Mouse (Mus musculus): ENCODE measurements at regions not wholly inside any gene's neighbourhood (a gene's known extent, or its start where the extent isn't known, plus 50 kb on each side); places are given as distances from the start of the nearest gene placed in this dataset.

DNA sequence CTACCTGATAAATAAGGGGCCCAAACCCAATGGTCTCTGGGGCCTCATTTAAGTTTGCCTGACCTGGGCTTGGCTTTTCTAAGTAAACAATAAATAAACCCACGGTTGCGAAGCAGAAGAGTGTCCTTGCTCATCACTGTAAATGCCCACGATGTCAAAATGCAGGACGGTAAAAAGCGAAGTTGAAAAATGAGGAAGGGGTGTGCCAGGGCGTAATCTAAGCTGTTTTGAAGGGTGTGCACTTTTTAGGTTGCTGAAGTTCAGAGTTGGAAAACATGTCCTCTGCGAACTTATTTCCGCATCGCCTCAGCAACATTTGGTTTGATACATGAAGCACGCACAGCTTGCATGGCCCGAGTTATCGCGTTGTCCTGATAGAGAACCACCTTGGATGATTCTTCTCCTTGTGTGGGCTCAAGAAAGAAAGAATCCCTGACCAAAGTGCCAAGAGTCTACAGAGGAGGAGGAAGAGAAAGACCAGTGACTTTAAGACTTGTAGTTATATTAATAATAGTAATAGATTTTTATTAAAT is 119.0 kb upstream of the Zeb2 start:
- H3K4me3 ChIP-seq: no peak overlapping the region
- no peak overlapping the region for H3K4me2 ChIP-seq (ENCODE audit: low read depth)
- TF ChIP-seq MYOG (IDR thresholded peaks at IDR 0.05; ENCODE audit: control insufficient read depth in 1 of 3, insufficient read depth in 1 of 3, insufficient read length in 2 of 3, low read depth in 2 of 3): no peak
- TF ChIP-seq TCF3 (IDR thresholded peaks at IDR 0.05; ENCODE audit: insufficient read length, low read depth): no peak
- no peak for TF ChIP-seq MAX (IDR thresholded peaks at IDR 0.05; ENCODE audit: low read depth)
- no peak for TF ChIP-seq POLR2A (IDR thresholded peaks at IDR 0.05; ENCODE audit: insufficient read length, low read depth)
- no peak for TF ChIP-seq POLR2AphosphoS2 (IDR thresholded peaks at IDR 0.05; ENCODE audit: insufficient read length, low read depth)
- no peak for TF ChIP-seq E2F4 (IDR thresholded peaks at IDR 0.05; ENCODE audit: insufficient read depth)
- TF ChIP-seq SRF (IDR thresholded peaks at IDR 0.05; ENCODE audit: control insufficient read depth, insufficient read length, low read depth): no peak
- TF ChIP-seq MYOD1 (IDR thresholded peaks at IDR 0.05; ENCODE audit: control insufficient read depth in 1 of 3, insufficient read length in 2 of 3, low read depth in 2 of 3): no peak
- no peak for TF ChIP-seq REST (IDR thresholded peaks at IDR 0.05; ENCODE audit: insufficient read depth, insufficient read length)
- no peak for TF ChIP-seq CEBPB (IDR thresholded peaks at IDR 0.05; ENCODE audit: insufficient read depth, poor library complexity, severe bottlenecking)
- no peak for TF ChIP-seq USF1 (IDR thresholded peaks at IDR 0.05; ENCODE audit: low read depth)
- no peak for TF ChIP-seq TCF12 (IDR thresholded peaks at IDR 0.05; ENCODE audit: insufficient read depth, poor library complexity, severe bottlenecking)
- no peaks in the 10 kb centered on the region for H3K36me3 ChIP-seq (ENCODE audit: control insufficient read depth, insufficient read depth)
- no peaks in the 10 kb centered on the region for H3K79me2 ChIP-seq (ENCODE audit: control insufficient read depth, insufficient read depth)
- H3K27me3 ChIP-seq (ENCODE audit: control insufficient read depth, insufficient read depth, insufficient read length): no peaks in the 10 kb centered on the region
- H3ac ChIP-seq (ENCODE audit: control insufficient read depth, insufficient read length): no peak overlapping the region

DNA sequence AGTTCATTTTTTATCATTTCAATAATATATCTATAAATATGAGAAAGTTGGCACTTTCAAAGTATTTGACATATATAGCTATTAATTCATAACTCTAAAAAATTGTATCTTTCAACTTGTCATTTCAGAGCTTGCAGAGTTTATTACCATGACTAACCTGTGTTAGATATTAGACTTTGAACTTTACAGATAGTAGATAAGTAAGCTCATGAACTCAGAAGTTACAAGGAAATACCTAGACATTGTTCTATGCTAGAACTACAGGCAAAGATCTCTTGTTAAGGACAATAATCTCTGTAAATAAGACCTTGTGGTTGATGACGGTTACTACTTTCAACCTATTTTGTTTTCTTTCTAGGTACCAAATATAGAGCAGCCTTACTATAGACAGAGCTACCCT is 117.0 kb upstream of the Zeb2 start:
- no peak overlapping the region for H3K4me3 ChIP-seq
- TF ChIP-seq MAX (IDR thresholded peaks at IDR 0.05; ENCODE audit: low read depth) (no peak), E2F4 (IDR thresholded peaks at IDR 0.05; ENCODE audit: insufficient read depth) (no peak), REST (IDR thresholded peaks at IDR 0.05; ENCODE audit: insufficient read depth, insufficient read length) (no peak), MYOD1 (IDR thresholded peaks at IDR 0.05; ENCODE audit: control insufficient read depth in 1 of 3, insufficient read length in 2 of 3, low read depth in 2 of 3) (no peak), MYOG (IDR thresholded peaks at IDR 0.05; ENCODE audit: control insufficient read depth in 1 of 3, insufficient read depth in 1 of 3, insufficient read length in 2 of 3, low read depth in 2 of 3) (no peak), TCF12 (IDR thresholded peaks at IDR 0.05; ENCODE audit: insufficient read depth, poor library complexity, severe bottlenecking) (no peak), POLR2AphosphoS2 (IDR thresholded peaks at IDR 0.05; ENCODE audit: insufficient read length, low read depth) (no peak), SRF (IDR thresholded peaks at IDR 0.05; ENCODE audit: control insufficient read depth, insufficient read length, low read depth) (no peak), TCF3 (IDR thresholded peaks at IDR 0.05; ENCODE audit: insufficient read length, low read depth) (no peak), USF1 (IDR thresholded peaks at IDR 0.05; ENCODE audit: low read depth) (no peak), CEBPB (IDR thresholded peaks at IDR 0.05; ENCODE audit: insufficient read depth, poor library complexity, severe bottlenecking) (no peak), POLR2A (IDR thresholded peaks at IDR 0.05; ENCODE audit: insufficient read length, low read depth) (no peak)
- H3K36me3 ChIP-seq (ENCODE audit: control insufficient read depth, insufficient read depth): no peaks in the 10 kb centered on the region
- no peak overlapping the region for H3K4me2 ChIP-seq (ENCODE audit: low read depth)
- H3ac ChIP-seq (ENCODE audit: control insufficient read depth, insufficient read length): no peak overlapping the region
- H3K79me2 ChIP-seq (ENCODE audit: control insufficient read depth, insufficient read depth): no peaks in the 10 kb centered on the region
- no peaks in the 10 kb centered on the region for H3K27me3 ChIP-seq (ENCODE audit: control insufficient read depth, insufficient read depth, insufficient read length)

DNA sequence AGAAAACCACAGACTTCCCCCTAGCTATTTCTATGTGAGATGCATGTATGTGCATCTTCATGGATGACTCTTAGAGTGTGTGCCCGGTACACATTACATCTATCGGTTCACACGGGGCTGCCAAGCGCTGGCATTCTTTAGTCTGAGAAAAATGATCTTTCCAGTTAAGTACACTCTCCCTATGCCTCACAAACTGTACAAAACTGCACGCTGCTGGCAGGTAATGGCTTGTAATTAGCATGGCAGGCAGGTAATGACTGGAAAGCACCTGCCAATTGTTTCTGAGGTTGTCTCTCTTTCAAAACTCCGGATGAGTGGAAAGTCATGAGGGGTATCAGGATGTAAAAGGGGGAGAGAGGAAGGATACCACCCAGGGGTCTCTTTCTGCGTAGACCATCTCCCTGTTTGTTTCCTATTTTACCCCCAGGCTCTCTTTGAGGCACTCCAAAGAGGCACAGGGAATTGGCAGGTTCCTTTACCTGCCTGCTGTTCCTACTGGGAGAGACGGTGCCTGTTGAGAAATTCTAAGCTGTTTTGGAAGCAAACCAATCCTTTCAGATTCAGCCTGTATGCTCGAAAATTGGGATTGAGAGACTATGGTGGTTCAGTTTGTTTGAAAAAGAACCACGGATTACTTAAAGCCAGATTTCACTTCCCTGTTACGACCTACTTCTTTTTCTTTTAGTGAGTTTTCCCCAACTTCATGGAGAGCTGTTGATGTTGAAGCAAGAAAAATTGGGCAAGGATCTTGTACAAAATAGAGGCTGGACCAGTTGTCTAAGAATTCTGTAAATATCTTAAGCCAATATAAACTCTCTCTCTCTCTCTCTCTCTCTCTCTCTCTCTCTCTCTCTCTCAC is 113.4 kb upstream of the Zeb2 start:
- Histone ChIP-seq H3K4me2 (ENCODE audit: low read depth) (no peak overlapping the region), H3ac (ENCODE audit: control insufficient read depth, insufficient read length) (no peak overlapping the region), H3K27me3 (ENCODE audit: control insufficient read depth, insufficient read depth, insufficient read length) (no peaks in the 10 kb centered on the region), H3K36me3 (ENCODE audit: control insufficient read depth, insufficient read depth) (no peaks in the 10 kb centered on the region), H3K79me2 (ENCODE audit: control insufficient read depth, insufficient read depth) (no peaks in the 10 kb centered on the region), H3K4me3 (no peak overlapping the region)
- TF ChIP-seq TCF3 (IDR thresholded peaks at IDR 0.05; ENCODE audit: insufficient read length, low read depth) (no peak), MAX (IDR thresholded peaks at IDR 0.05; ENCODE audit: low read depth) (no peak), SRF (IDR thresholded peaks at IDR 0.05; ENCODE audit: control insufficient read depth, insufficient read length, low read depth) (no peak), USF1 (IDR thresholded peaks at IDR 0.05; ENCODE audit: low read depth) (no peak), POLR2A (IDR thresholded peaks at IDR 0.05; ENCODE audit: insufficient read length, low read depth) (no peak), E2F4 (IDR thresholded peaks at IDR 0.05; ENCODE audit: insufficient read depth) (no peak), CEBPB (IDR thresholded peaks at IDR 0.05; ENCODE audit: insufficient read depth, poor library complexity, severe bottlenecking) (no peak), POLR2AphosphoS2 (IDR thresholded peaks at IDR 0.05; ENCODE audit: insufficient read length, low read depth) (no peak), MYOD1 (IDR thresholded peaks at IDR 0.05; ENCODE audit: control insufficient read depth in 1 of 3, insufficient read length in 2 of 3, low read depth in 2 of 3) (no peak), TCF12 (IDR thresholded peaks at IDR 0.05; ENCODE audit: insufficient read depth, poor library complexity, severe bottlenecking) (no peak), MYOG (IDR thresholded peaks at IDR 0.05; ENCODE audit: control insufficient read depth in 1 of 3, insufficient read depth in 1 of 3, insufficient read length in 2 of 3, low read depth in 2 of 3) (no peak), REST (IDR thresholded peaks at IDR 0.05; ENCODE audit: insufficient read depth, insufficient read length) (no peak)

DNA sequence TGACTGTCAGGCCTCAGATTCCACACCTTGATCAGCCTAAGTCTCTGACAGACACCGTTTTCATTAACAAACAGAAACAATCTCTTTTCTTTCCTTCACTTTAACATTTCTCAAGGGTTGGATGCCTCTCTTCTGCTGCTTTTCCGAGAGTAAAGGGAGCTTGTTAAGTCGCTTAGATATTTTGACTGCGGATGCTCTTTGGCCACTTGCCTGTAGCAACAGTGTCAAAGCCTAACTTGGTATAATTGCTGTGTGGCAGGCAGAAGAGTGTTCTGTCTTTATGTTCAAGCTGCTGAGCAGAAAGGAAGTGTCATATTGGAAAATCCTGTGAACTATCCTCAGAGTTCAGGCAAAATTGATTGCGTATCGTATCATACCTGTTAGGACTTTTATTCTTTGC is 112.3 kb upstream of the Zeb2 start:
- Histone ChIP-seq H3K36me3 (ENCODE audit: control insufficient read depth, insufficient read depth) (no peaks in the 10 kb centered on the region), H3K79me2 (ENCODE audit: control insufficient read depth, insufficient read depth) (no peaks in the 10 kb centered on the region), H3ac (ENCODE audit: control insufficient read depth, insufficient read length) (no peak overlapping the region), H3K27me3 (ENCODE audit: control insufficient read depth, insufficient read depth, insufficient read length) (no peaks in the 10 kb centered on the region), H3K4me2 (ENCODE audit: low read depth) (no peak overlapping the region), H3K4me3 (no peak overlapping the region)
- no peak for TF ChIP-seq POLR2A (IDR thresholded peaks at IDR 0.05; ENCODE audit: insufficient read length, low read depth)
- no peak for TF ChIP-seq POLR2AphosphoS2 (IDR thresholded peaks at IDR 0.05; ENCODE audit: insufficient read length, low read depth)
- TF ChIP-seq TCF3 (IDR thresholded peaks at IDR 0.05; ENCODE audit: insufficient read length, low read depth): no peak
- no peak for TF ChIP-seq SRF (IDR thresholded peaks at IDR 0.05; ENCODE audit: control insufficient read depth, insufficient read length, low read depth)
- TF ChIP-seq MYOG (IDR thresholded peaks at IDR 0.05; ENCODE audit: control insufficient read depth in 1 of 3, insufficient read depth in 1 of 3, insufficient read length in 2 of 3, low read depth in 2 of 3): no peak
- no peak for TF ChIP-seq TCF12 (IDR thresholded peaks at IDR 0.05; ENCODE audit: insufficient read depth, poor library complexity, severe bottlenecking)
- TF ChIP-seq MAX (IDR thresholded peaks at IDR 0.05; ENCODE audit: low read depth): no peak
- no peak for TF ChIP-seq USF1 (IDR thresholded peaks at IDR 0.05; ENCODE audit: low read depth)
- TF ChIP-seq E2F4 (IDR thresholded peaks at IDR 0.05; ENCODE audit: insufficient read depth): no peak
- no peak for TF ChIP-seq REST (IDR thresholded peaks at IDR 0.05; ENCODE audit: insufficient read depth, insufficient read length)
- TF ChIP-seq CEBPB (IDR thresholded peaks at IDR 0.05; ENCODE audit: insufficient read depth, poor library complexity, severe bottlenecking): no peak
- no peak for TF ChIP-seq MYOD1 (IDR thresholded peaks at IDR 0.05; ENCODE audit: control insufficient read depth in 1 of 3, insufficient read length in 2 of 3, low read depth in 2 of 3)
